Mouse (Mus musculus) myocyte (in vitro differentiated cells): ENCODE data around the gene Slc24a3. TPM values are rescaled to one million over a fixed set of nuclear protein-coding genes. Genes with fewer than 3 reads are reported as not detected.

ENCODE experiments used
- H3K27me3 ChIP-seq: one replicate; pipeline ENCODE4 v1.6.1; 2011; ENCODE audit not compliant: control insufficient read depth, insufficient read depth, insufficient read length
- H3K36me3 ChIP-seq: one replicate; pipeline ENCODE4 v1.6.1; 2011; ENCODE audit not compliant: control insufficient read depth, insufficient read depth
- H3K4me2 ChIP-seq: one replicate; pipeline ENCODE4 v1.6.1; 2011; ENCODE audit warnings: low read depth, control low read depth
- H3K4me3 ChIP-seq: one replicate; pipeline ENCODE4 v1.5.1; 2011; ENCODE audit warnings: mild to moderate bottlenecking, control low read depth, moderate library complexity
- H3K79me2 ChIP-seq: one replicate; pipeline ENCODE4 v1.6.1; 2011; ENCODE audit not compliant: control insufficient read depth, insufficient read depth
- H3ac ChIP-seq: one replicate; pipeline ENCODE4 v1.6.1; 2011; ENCODE audit not compliant: control insufficient read depth, insufficient read length
- CEBPB ChIP-seq: IDR thresholded peaks from 2 replicates; pipeline ENCODE4 v1.6.1; 2011; ENCODE audit warnings: mild to moderate bottlenecking, moderate library complexity; ENCODE audit not compliant: poor library complexity, insufficient read depth, severe bottlenecking
- E2F4 ChIP-seq: IDR thresholded peaks from one replicate; pipeline ENCODE4 v1.6.1; 2011; ENCODE audit warnings: mild to moderate bottlenecking, control low read depth, moderate library complexity; ENCODE audit not compliant: insufficient read depth
- MAX ChIP-seq: IDR thresholded peaks from one replicate; pipeline ENCODE4 v1.6.1; 2011; ENCODE audit warnings: low read depth, mild to moderate bottlenecking, control low read depth
- MYOD1 ChIP-seq, 3 experiments: IDR thresholded peaks; one replicate each; pipeline ENCODE4 v1.6.1; 2011; ENCODE audit warnings: control low read depth in 2 of 3, low read depth in 2 of 3, mild to moderate bottlenecking in 2 of 3, moderate library complexity in 1 of 3; ENCODE audit not compliant: insufficient read length in 2 of 3, control insufficient read depth in 1 of 3
- MYOG ChIP-seq, 3 experiments: IDR thresholded peaks; one replicate each; pipeline ENCODE4 v1.6.1; 2011; ENCODE audit warnings: control low read depth in 2 of 3, low read depth in 2 of 3, mild to moderate bottlenecking in 2 of 3; ENCODE audit not compliant: insufficient read length in 2 of 3, control insufficient read depth in 1 of 3, insufficient read depth in 1 of 3
- POLR2A ChIP-seq: IDR thresholded peaks from one replicate; pipeline ENCODE4 v1.6.1; 2011; ENCODE audit warnings: low read depth, mild to moderate bottlenecking, control low read depth, moderate library complexity; ENCODE audit not compliant: insufficient read length
- POLR2AphosphoS2 ChIP-seq: IDR thresholded peaks from one replicate; pipeline ENCODE4 v1.6.1; 2011; ENCODE audit warnings: low read depth, control low read depth; ENCODE audit not compliant: insufficient read length
- REST ChIP-seq: IDR thresholded peaks from one replicate; pipeline ENCODE4 v1.6.1; 2011; ENCODE audit warnings: mild to moderate bottlenecking, control low read depth, moderate library complexity; ENCODE audit not compliant: insufficient read depth, insufficient read length
- SRF ChIP-seq: IDR thresholded peaks from one replicate; pipeline ENCODE4 v1.6.1; 2011; ENCODE audit warnings: low read depth; ENCODE audit not compliant: control insufficient read depth, insufficient read length
- TCF12 ChIP-seq: IDR thresholded peaks from one replicate; pipeline ENCODE4 v1.6.1; 2011; ENCODE audit warnings: mild to moderate bottlenecking, control low read depth; ENCODE audit not compliant: poor library complexity, insufficient read depth, severe bottlenecking
- TCF3 ChIP-seq: IDR thresholded peaks from one replicate; pipeline ENCODE4 v1.6.1; 2011; ENCODE audit warnings: low read depth, control low read depth; ENCODE audit not compliant: insufficient read length
- USF1 ChIP-seq: IDR thresholded peaks from one replicate; pipeline ENCODE4 v1.6.1; 2011; ENCODE audit warnings: low read depth, mild to moderate bottlenecking, control low read depth, moderate library complexity
- polyA plus RNA-seq: library from polyadenylated mRNA; unstranded; fragments of >200 nt; fragmentation: generic; extraction: Trizol; gene quantifications from one replicate; pipeline ENCODE4 v1.2.1, GENCODE M21; 2012; ENCODE audit warnings: missing spikeins

Gene Slc24a3
- polyA plus RNA-seq, 1 experiment: 4.8 TPM

DNA sequence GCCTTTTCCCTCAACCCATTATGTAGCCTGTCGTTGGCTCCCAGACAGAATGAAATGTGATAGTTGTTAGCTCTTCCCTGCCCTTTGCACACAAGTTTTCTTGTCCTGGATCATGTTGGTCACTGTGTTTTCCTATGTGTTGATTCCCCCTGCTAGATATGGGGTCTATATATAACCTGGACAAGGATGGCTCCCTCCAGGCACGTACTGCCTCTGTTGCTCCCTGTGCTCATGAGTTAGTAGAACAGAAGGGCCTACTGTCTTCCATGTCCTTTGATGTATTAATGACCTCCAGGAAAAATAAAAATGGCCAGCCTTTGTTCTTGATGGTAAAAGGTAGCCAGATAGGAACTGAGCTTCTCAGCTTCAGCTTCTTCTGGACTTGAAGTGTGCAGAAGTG, 251.5 kb downstream of the Slc24a3 start:
- H3ac ChIP-seq: no peak overlapping the region
- H3K4me3 ChIP-seq: no peak overlapping the region
- no peaks in the 10 kb centered on the region for H3K79me2 ChIP-seq
- TF ChIP-seq TCF12 (no peak), MAX (no peak), MYOD1 (IDR thresholded peaks at IDR 0.05; ENCODE audit: control insufficient read depth in 1 of 3, insufficient read length in 2 of 3, low read depth in 2 of 3) (no peak), MYOG (IDR thresholded peaks at IDR 0.05; ENCODE audit: control insufficient read depth in 1 of 3, insufficient read depth in 1 of 3, insufficient read length in 2 of 3, low read depth in 2 of 3) (no peak), SRF (no peak), REST (no peak), POLR2A (no peak), USF1 (no peak), TCF3 (no peak), E2F4 (no peak), POLR2AphosphoS2 (no peak)
- H3K27me3 ChIP-seq: no peaks in the 10 kb centered on the region
- H3K36me3 ChIP-seq: no peaks in the 10 kb centered on the region
- no peak overlapping the region for H3K4me2 ChIP-seq

DNA sequence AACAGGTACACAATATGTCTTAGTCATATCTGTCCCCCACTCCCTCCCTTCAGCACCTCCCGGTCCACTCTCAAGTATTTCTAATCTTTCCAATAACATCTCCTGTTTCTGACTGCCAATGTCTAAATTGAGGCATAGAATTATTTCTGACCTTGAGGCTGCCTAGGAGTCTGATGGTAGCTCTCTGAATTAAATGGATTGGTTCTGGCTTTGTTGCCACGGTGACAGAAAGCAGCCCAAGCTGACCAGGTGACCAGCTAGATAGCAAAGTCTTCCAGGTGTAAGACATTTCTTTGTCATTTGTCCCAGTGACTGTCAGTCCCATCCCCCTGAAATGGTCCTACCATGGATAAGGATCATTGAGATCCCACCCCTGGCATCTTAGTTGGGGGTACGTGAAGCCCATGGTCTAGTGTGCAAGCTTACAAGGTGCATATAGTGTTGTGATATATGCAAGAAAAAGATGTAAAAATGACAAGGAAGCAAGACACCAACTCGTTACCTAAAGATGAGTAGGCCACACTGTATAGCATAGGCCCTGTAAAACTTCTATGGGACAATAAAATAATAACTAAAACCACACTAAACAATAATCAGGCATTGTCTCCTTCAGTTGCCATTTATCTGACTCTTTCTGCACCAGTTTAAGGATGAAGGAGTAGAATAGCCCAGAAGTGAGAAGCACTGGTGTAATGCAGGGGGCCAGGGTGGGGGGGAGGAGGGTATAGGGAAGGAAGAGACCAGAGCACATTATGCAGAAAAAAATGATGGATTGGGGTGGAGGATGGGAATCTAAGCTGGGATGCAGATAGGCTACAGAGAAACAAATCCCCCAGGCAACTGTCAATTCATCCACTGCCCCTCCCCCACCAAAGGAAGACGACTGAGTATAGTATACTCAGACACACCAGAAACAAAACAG, 253.7 kb downstream of the Slc24a3 start:
- TF ChIP-seq POLR2AphosphoS2 (no peak), E2F4 (no peak), REST (no peak), MAX (no peak), TCF12 (no peak), MYOD1 (IDR thresholded peaks at IDR 0.05; ENCODE audit: control insufficient read depth in 1 of 3, insufficient read length in 2 of 3, low read depth in 2 of 3) (no peak), USF1 (no peak), MYOG (IDR thresholded peaks at IDR 0.05; ENCODE audit: control insufficient read depth in 1 of 3, insufficient read depth in 1 of 3, insufficient read length in 2 of 3, low read depth in 2 of 3) (no peak), TCF3 (no peak), POLR2A (no peak), SRF (no peak), CEBPB (no peak)
- H3K4me2 ChIP-seq: no peak overlapping the region
- no peaks in the 10 kb centered on the region for H3K36me3 ChIP-seq
- H3ac ChIP-seq: no peak overlapping the region
- no peak overlapping the region for H3K4me3 ChIP-seq
- H3K27me3 ChIP-seq: no peaks in the 10 kb centered on the region
- H3K79me2 ChIP-seq: no peaks in the 10 kb centered on the region

DNA sequence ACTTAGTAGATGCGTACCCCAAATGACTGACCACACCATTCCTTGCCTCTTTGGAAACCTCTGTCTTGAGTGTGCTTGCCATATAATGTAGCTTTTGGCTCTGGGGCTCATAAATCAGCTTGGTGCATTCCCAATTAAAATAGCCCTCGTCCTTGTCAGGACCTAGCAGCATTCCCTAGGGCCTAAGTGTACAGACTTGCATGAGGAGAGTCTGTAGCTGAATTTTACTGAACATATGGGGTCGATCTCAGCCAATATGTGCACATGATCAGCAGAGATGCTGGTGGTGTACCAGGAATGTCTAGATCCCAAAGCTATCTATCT, 254.3 kb downstream of the Slc24a3 start:
- no peak for TF ChIP-seq CEBPB
- TF ChIP-seq TCF12: no peak
- no peak for TF ChIP-seq E2F4
- no peak for TF ChIP-seq TCF3
- no peak for TF ChIP-seq MYOG (IDR thresholded peaks at IDR 0.05; ENCODE audit: control insufficient read depth in 1 of 3, insufficient read depth in 1 of 3, insufficient read length in 2 of 3, low read depth in 2 of 3)
- no peak for TF ChIP-seq POLR2AphosphoS2
- TF ChIP-seq USF1: no peak
- no peak for TF ChIP-seq SRF
- no peak for TF ChIP-seq MYOD1 (IDR thresholded peaks at IDR 0.05; ENCODE audit: control insufficient read depth in 1 of 3, insufficient read length in 2 of 3, low read depth in 2 of 3)
- no peak for TF ChIP-seq MAX
- TF ChIP-seq POLR2A: no peak
- no peak for TF ChIP-seq REST
- Histone ChIP-seq H3ac (no peak overlapping the region), H3K79me2 (no peaks in the 10 kb centered on the region), H3K36me3 (no peaks in the 10 kb centered on the region), H3K4me2 (no peak overlapping the region), H3K4me3 (no peak overlapping the region), H3K27me3 (no peaks in the 10 kb centered on the region)

DNA sequence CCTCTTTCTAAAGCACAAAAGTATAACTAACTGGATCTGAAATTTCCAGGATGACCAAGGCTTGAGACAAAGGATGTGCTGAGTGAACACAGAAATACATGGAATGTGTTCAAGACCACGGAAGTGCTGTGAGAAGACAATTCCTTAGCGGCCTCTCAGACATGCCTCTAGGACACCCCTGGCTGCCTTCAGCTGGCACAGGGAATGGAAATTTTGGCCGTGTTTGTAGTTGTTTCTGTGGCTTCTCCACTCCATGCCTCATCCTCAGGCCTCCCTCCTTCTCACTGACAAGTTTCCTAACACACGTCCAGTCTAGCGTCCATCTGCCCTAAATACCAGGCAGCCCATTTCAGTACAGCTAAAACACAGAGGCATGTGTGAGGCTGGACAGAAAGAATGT, 262.4 kb downstream of the Slc24a3 start:
- Histone ChIP-seq H3K27me3 (no peaks in the 10 kb centered on the region), H3K4me3 (no peak overlapping the region), H3K79me2 (no peaks in the 10 kb centered on the region), H3K36me3 (no peaks in the 10 kb centered on the region), H3K4me2 (no peak overlapping the region), H3ac (no peak overlapping the region)
- no peak for TF ChIP-seq TCF12
- no peak for TF ChIP-seq MYOG (IDR thresholded peaks at IDR 0.05; ENCODE audit: control insufficient read depth in 1 of 3, insufficient read depth in 1 of 3, insufficient read length in 2 of 3, low read depth in 2 of 3)
- TF ChIP-seq SRF: no peak
- no peak for TF ChIP-seq TCF3
- no peak for TF ChIP-seq CEBPB
- no peak for TF ChIP-seq MAX
- TF ChIP-seq REST: no peak
- no peak for TF ChIP-seq MYOD1 (IDR thresholded peaks at IDR 0.05; ENCODE audit: control insufficient read depth in 1 of 3, insufficient read length in 2 of 3, low read depth in 2 of 3)
- no peak for TF ChIP-seq E2F4
- TF ChIP-seq POLR2AphosphoS2: no peak
- TF ChIP-seq USF1: no peak
- TF ChIP-seq POLR2A: no peak

DNA sequence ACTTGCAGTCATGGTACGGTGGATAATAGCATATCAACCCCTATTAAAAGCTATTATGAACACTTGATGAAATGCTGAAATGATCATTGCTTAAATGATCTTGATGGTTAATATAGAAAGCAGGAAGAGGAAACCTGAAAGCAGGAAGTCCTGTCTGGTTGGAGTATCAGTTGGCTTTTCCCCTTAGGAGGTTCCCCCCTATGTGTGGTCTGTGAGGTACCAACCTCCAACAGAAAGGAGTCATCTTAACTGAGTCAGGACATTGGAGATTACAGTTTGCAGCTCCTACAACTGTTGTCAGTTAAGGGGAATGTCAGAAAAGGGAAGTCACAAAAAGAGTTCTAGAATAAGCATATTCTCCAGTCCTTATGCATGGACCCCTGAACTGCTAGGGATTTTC, 266.5 kb downstream of the Slc24a3 start:
- Histone ChIP-seq H3K4me2 (no peak overlapping the region), H3K36me3 (no peaks in the 10 kb centered on the region), H3ac (no peak overlapping the region), H3K27me3 (no peaks in the 10 kb centered on the region), H3K79me2 (no peaks in the 10 kb centered on the region), H3K4me3 (no peak overlapping the region)
- TF ChIP-seq USF1 (no peak), MYOG (IDR thresholded peaks at IDR 0.05; ENCODE audit: control insufficient read depth in 1 of 3, insufficient read depth in 1 of 3, insufficient read length in 2 of 3, low read depth in 2 of 3) (no peak), MYOD1 (IDR thresholded peaks at IDR 0.05; ENCODE audit: control insufficient read depth in 1 of 3, insufficient read length in 2 of 3, low read depth in 2 of 3) (no peak), E2F4 (no peak), MAX (no peak), POLR2A (no peak), CEBPB (no peak), TCF12 (no peak), SRF (no peak), REST (no peak), POLR2AphosphoS2 (no peak), TCF3 (no peak)
